In genomic region chr5:141093641-141094040, GRCm38 (mm10) we compare ENCODE assay signal across 9 mouse cellular contexts.
DNase-seq lines count a peak whose midpoint lies in the region; ATAC-seq and TF ChIP-seq lines count a peak whose summit lies in the region.
"Had no signal": no experiment of that assay in that cellular context is flagged by ENCODE, and none has a peak within 500 bp of the region (broad histone marks: within the 10 kb centered on the region; RNA-seq: fewer than 3 reads in every experiment).

No protein-coding gene starts in this region.

- no peak overlapping the region for H3K27ac ChIP-seq in hindbrain, embryonic 10.5 days
- no peak overlapping the region for H3K27ac ChIP-seq in hindbrain, embryonic 16.5 days (ENCODE audit: low read depth, low read length)
- no peak overlapping the region for H3K27ac ChIP-seq in ES-Bruce4 (ENCODE audit: insufficient read depth, low read length)
- H3K27ac ChIP-seq: limb, embryonic 12.5 days had no signal

- no peaks in the 10 kb centered on the region for H3K36me3 ChIP-seq in hindbrain, embryonic 10.5 days
- no peaks in the 10 kb centered on the region for H3K36me3 ChIP-seq in hindbrain, embryonic 16.5 days (ENCODE audit: control insufficient read depth, insufficient read depth, low read length)
- H3K36me3 ChIP-seq in ES-Bruce4 (ENCODE audit: control insufficient read depth, insufficient read depth, low read length, poor library complexity, severe bottlenecking), result no peaks in the 10 kb centered on the region
- H3K36me3 ChIP-seq: limb, embryonic 12.5 days had no signal

- H3K9me3 ChIP-seq in hindbrain, embryonic 10.5 days, result no peaks in the 10 kb centered on the region
- H3K9me3 ChIP-seq in hindbrain, embryonic 16.5 days (ENCODE audit: control insufficient read depth, low read length), result no peaks in the 10 kb centered on the region
- no peaks in the 10 kb centered on the region for H3K9me3 ChIP-seq in ES-Bruce4 (replicated peaks; ENCODE audit: control insufficient read depth, insufficient read depth, low read length, poor library complexity, severe bottlenecking)
- H3K9me3 ChIP-seq: limb, embryonic 12.5 days had no signal

- H3K4me3 ChIP-seq in hindbrain, embryonic 10.5 days, result no peak overlapping the region
- H3K4me3 ChIP-seq in hindbrain, embryonic 16.5 days (ENCODE audit: low read length), result no peak overlapping the region
- H3K4me3 ChIP-seq in ES-Bruce4 (ENCODE audit: low read depth, low read length), result no peak overlapping the region
- H3K4me3 ChIP-seq: limb, embryonic 12.5 days had no signal

- no peak for TF ChIP-seq POLR2A in ES-Bruce4 (IDR thresholded peaks at IDR 0.05; ENCODE audit: insufficient read depth, low read length)
- no peak for TF ChIP-seq POLR2A in brain, embryonic 14.5 days (IDR thresholded peaks at IDR 0.05; ENCODE audit: borderline replicate concordance, extremely low read depth, insufficient read depth, insufficient read length, poor library complexity, severe bottlenecking)

- no peak overlapping the region for H3K4me2 ChIP-seq in hindbrain, embryonic 16.5 days (ENCODE audit: low read length)
- H3K4me2 ChIP-seq: limb, embryonic 12.5 days had no signal

- no peak for TF ChIP-seq EP300 in ES-Bruce4 (IDR thresholded peaks at IDR 0.05; ENCODE audit: insufficient read depth, low read depth, low read length)

- WGBS in hindbrain, embryonic 10.5 days, result 68% methylated on average over 4 of the region's 4 CpGs
- WGBS in hindbrain, embryonic 16.5 days, result 68% methylated on average over 4 of the region's 4 CpGs

- no peak overlapping the region for H3K9ac ChIP-seq in hindbrain, embryonic 16.5 days (ENCODE audit: low read depth, low read length)
- H3K9ac ChIP-seq in ES-Bruce4 (ENCODE audit: low read depth, poor library complexity, severe bottlenecking), result no peak overlapping the region
- H3K9ac ChIP-seq: limb, embryonic 12.5 days had no signal

- no peaks in the 10 kb centered on the region for H3K27me3 ChIP-seq in hindbrain, embryonic 10.5 days (ENCODE audit: insufficient read depth, poor library complexity, severe bottlenecking)
- 0 out of 2 replicates have a peak, but pooled peaks cover 2% of the 10 kb centered on the region for H3K27me3 ChIP-seq in hindbrain, embryonic 16.5 days (replicated peaks; ENCODE audit: control insufficient read depth, insufficient read depth, low read length)
- H3K27me3 ChIP-seq in ES-Bruce4 (ENCODE audit: control insufficient read depth, insufficient read depth, low read length, poor library complexity, severe bottlenecking), result no peaks in the 10 kb centered on the region
- H3K27me3 ChIP-seq: limb, embryonic 12.5 days had no signal

- DNase-seq in hindbrain, embryonic 10.5 days (ENCODE audit: low spot score), result peak; percentile 35
- DNase-seq in brain, embryonic 14.5 days (ENCODE audit: low read depth), result peak; percentile 51
- DNase-seq in frontal cortex, postnatal 36 days (ENCODE audit: low spot score in 2 of 2), result peak; percentile 67 to 76
- DNase-seq in layer of hippocampus, adult 9-10 months (ENCODE audit: low spot score), result peak; percentile 59
- peak; percentile 56 for DNase-seq in thymus, postnatal 14 days

- TF ChIP-seq CTCF in ES-Bruce4 (IDR thresholded peaks at IDR 0.05; ENCODE audit: low read depth, low read length), result peak; percentile 62
- peak; percentile 49; the same call in 1 of the 2 replicates for TF ChIP-seq CTCF in brain, embryonic 14.5 days (IDR thresholded peaks at IDR 0.05; ENCODE audit: borderline replicate concordance, extremely low read depth, insufficient read depth, insufficient read length)

- H3K4me1 ChIP-seq in hindbrain, embryonic 10.5 days (replicated peaks), result peaks cover 5% of the 10 kb centered on the region
- no peaks in the 10 kb centered on the region for H3K4me1 ChIP-seq in hindbrain, embryonic 16.5 days (ENCODE audit: control insufficient read depth, insufficient read depth, low read depth, low read length)
- no peaks in the 10 kb centered on the region for H3K4me1 ChIP-seq in ES-Bruce4 (ENCODE audit: control insufficient read depth, insufficient read depth, low read length)
- H3K4me1 ChIP-seq: limb, embryonic 12.5 days had no signal

- ATAC-seq in hindbrain, embryonic 16.5 days, result no peak
- ATAC-seq in megakaryocyte, adult 5-6 weeks (ENCODE audit: poor library complexity, severe bottlenecking), result peak; percentile 70
